9 mouse cellular contexts compared by ENCODE assay signal in the genomic region with DNA sequence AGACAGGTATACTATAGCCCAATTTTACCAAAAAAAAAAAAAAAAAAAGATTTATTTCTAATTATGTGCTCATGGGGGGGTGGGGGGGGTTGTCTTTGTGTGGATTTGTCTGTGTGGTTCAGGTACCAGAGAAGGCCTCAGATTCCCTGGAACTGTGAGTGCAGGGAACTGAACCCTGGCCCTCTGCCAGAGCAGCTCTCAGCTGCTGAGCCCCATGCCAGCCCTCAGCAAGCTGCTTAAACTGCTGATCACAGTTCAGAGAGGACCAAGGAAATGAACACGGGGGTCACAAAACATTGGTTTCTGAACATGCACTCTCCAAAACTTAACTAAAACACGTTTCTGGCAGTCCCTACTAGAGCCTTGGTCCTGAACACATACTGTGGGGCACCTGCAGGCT. TPM values are rescaled to one million over a fixed set of nuclear protein-coding genes. Genes with fewer than 3 reads are reported as not detected.
DNase-seq lines count a peak whose midpoint lies in the region; TF ChIP-seq lines count a peak whose summit lies in the region.
"Had no signal": no experiment of that assay in that cellular context is flagged by ENCODE, and none has a peak within 500 bp of the region (broad histone marks: within the 10 kb centered on the region; RNA-seq: fewer than 3 reads in every experiment).

No protein-coding gene starts in this region.

- peak; percentile 31 to 67 for DNase-seq in left cerebral cortex, postnatal 10 days (ENCODE audit: extremely low spot score in 1 of 2, low spot score in 2 of 2)
- no peak for DNase-seq in left cerebral cortex, adult 11 months (ENCODE audit: low spot score)
- peak; percentile 89 to 90 for DNase-seq in cerebellum, postnatal 14 days
- DNase-seq in layer of hippocampus, adult 9-11 months: peak; percentile 56
- DNase-seq in spleen, adult 18-20 months: no peak
- DNase-seq in frontal cortex, postnatal 36 days (ENCODE audit: low spot score in 2 of 2): no peak

- TF ChIP-seq CTCF in bone marrow macrophage, adult 2 months (IDR thresholded peaks at IDR 0.05; ENCODE audit: low read depth, low read length): no peak

- H3K27ac ChIP-seq in bone marrow macrophage, adult 2 months (ENCODE audit: insufficient read depth, low read depth, low read length): peak overlapping the region; percentile 51
- H3K27ac ChIP-seq: limb, embryonic 15.5 days had no signal

- no peak for TF ChIP-seq POLR2A in bone marrow macrophage, adult 2 months (IDR thresholded peaks at IDR 0.05; ENCODE audit: borderline replicate concordance, low read depth, low read length)

- H3K4me3 ChIP-seq in bone marrow macrophage, adult 2 months (ENCODE audit: insufficient read depth, low read length): no peak overlapping the region
- H3K4me3 ChIP-seq: limb, embryonic 15.5 days had no signal

- intact Hi-C loops in left cerebral cortex, postnatal 10 days (cut with DNase I): no loop called here

- H3K4me1 ChIP-seq in bone marrow macrophage, adult 2 months (ENCODE audit: control insufficient read depth, insufficient read depth, low read length): peaks cover 13% of the 10 kb centered on the region
- H3K4me1 ChIP-seq: limb, embryonic 15.5 days had no signal

RNA-seq across cellular contexts. Expression of a gene that starts 16.4 kb away (rescaled TPM):
- total RNA-seq in left cerebral cortex, postnatal 10 days (2021): 10 to 100 TPM; 70.1 to 76.9 TPM
- 43.2 and 44.3 TPM in 2 replicates for polyA plus RNA-seq in bone marrow macrophage, adult 2 months (2012; ENCODE audit: insufficient read depth, insufficient read length, missing spikeins)

RNA-seq across cellular contexts. Expression of a gene that starts 31.2 kb away (rescaled TPM):
- total RNA-seq in left cerebral cortex, postnatal 10 days (2021): 1 to 10 TPM; 4.7 to 5.0 TPM
- 0.74 TPM in 1 of 2 replicates, not detected in the other for polyA plus RNA-seq in bone marrow macrophage, adult 2 months (2012; ENCODE audit: insufficient read depth, insufficient read length, missing spikeins)
- polyA plus RNA-seq: heart, postnatal 0 days had no signal

RNA-seq across cellular contexts. Expression of a gene that starts 32.5 kb away (rescaled TPM):
- total RNA-seq in left cerebral cortex, postnatal 10 days (2021): 10 to 100 TPM; 41.3 to 45.8 TPM
- 29.3 and 30.5 TPM in 2 replicates for polyA plus RNA-seq in bone marrow macrophage, adult 2 months (2012; ENCODE audit: insufficient read depth, insufficient read length, missing spikeins)

RNA-seq across cellular contexts. Expression of a gene that starts 46.2 kb away (rescaled TPM):
- total RNA-seq in left cerebral cortex, postnatal 10 days (2021): 1 to 10 TPM; 1.1 to 1.2 TPM
- polyA plus RNA-seq in bone marrow macrophage, adult 2 months (2012; ENCODE audit: insufficient read depth, insufficient read length, missing spikeins): not detected in 2 replicates
- polyA plus RNA-seq: heart, postnatal 0 days had no signal

Comparison
In these comparisons a context has a peak if more than half of its experiments do, and no peak if none do; other contexts are left out.
1. DNase-seq: peak in left cerebral cortex, postnatal 10 days (2 of 2), cerebellum, postnatal 14 days (2 of 2) and layer of hippocampus, adult 9-11 months (single experiment); none in left cerebral cortex, adult 11 months (single experiment), spleen, adult 18-20 months (0 of 2) and frontal cortex, postnatal 36 days (0 of 2).